7 mouse cellular contexts compared by ENCODE assay signal in the genomic region with DNA sequence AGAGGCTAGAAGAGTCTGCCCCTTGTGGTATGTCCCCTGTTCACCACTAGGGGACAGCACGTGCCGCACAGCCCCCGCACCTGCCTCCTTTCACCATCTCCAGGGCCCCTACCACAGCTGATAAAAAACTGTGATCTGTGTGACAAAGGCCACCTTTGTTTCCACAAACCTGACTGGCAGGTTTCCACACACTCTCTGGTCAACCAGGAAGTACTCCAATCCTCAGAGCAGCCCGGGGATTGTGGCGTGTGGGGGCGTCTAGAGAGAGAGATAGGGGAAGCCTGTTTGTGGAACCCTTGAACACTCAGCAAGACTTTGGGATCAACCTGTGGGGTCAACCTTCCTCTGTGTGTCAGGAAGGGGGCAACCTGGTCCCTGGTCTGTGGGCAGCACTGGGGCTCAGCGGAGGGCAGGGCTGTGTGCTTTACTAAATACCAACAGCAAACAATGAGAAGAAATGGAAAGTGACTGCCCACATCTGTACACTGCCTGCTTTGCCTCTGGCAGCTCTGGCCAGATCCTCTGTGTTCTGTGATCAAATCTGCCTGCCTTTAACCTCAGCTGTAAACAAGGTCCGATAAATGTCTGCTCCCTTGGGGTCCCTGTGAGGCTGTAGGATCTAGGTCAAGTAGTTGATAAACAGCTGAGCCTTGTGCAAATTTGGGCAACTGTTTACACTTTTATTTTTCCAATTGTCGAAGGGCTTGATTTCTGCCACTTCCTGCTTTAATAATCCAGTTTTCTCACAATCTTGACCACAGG. TPM values are rescaled to one million over a fixed set of nuclear protein-coding genes. Genes with fewer than 3 reads are reported as not detected.
A peak's percentile ranks its signal among the peaks of the same experiment; 100 is the strongest.
DNase-seq lines count a peak whose midpoint lies in the region; ATAC-seq lines count a peak whose summit lies in the region.

No protein-coding gene starts in this region.

- H3K4me3 ChIP-seq in intestine, embryonic 14.5 days (ENCODE audit: low read depth, low read length) = no peak overlapping the region
- H3K4me3 ChIP-seq in lung, embryonic 16.5 days (ENCODE audit: low read length) = no peak overlapping the region

- ATAC-seq in intestine, embryonic 14.5 days (replicated peaks; ENCODE audit: low FRiP score, low TSS enrichment, low read depth) = peak; percentile 86
- ATAC-seq in lung, embryonic 16.5 days (ENCODE audit: low read depth) = peak; percentile 67

- H3K36me3 ChIP-seq in intestine, embryonic 14.5 days (ENCODE audit: control insufficient read depth, insufficient read depth, low read length) = peaks cover 59% of the 10 kb centered on the region
- peaks cover 28% of the 10 kb centered on the region for H3K36me3 ChIP-seq in lung, embryonic 16.5 days (ENCODE audit: control insufficient read depth, insufficient read depth, low read length)
- no peaks in the 10 kb centered on the region for H3K36me3 ChIP-seq in splenic B cell, adult 2 months (ENCODE audit: control insufficient read depth, insufficient read depth, low read length, poor library complexity, severe bottlenecking)

- peak; percentile 59 to 62 for DNase-seq in B cell, adult 2 months
- DNase-seq in CD8-positive naive resting alpha-beta T cell, adult 2 months (ENCODE audit: low read depth in 2 of 2, low spot score in 2 of 2) = peak; percentile 40 to 55
- peak; percentile 42 for DNase-seq in embryo, embryonic 9.5 days (ENCODE audit: extremely low spot score)
- DNase-seq in intestine, embryonic 14.5 days (ENCODE audit: low spot score) = peak; percentile 78
- DNase-seq in splenic B cell, adult 2 months (ENCODE audit: low read depth, low spot score) = peak; percentile 61
- no peak for DNase-seq in MN1 (ENCODE audit: low spot score)

- no peaks in the 10 kb centered on the region for H3K9me3 ChIP-seq in intestine, embryonic 14.5 days (ENCODE audit: control insufficient read depth, low read length)
- no peaks in the 10 kb centered on the region for H3K9me3 ChIP-seq in lung, embryonic 16.5 days (ENCODE audit: control insufficient read depth, low read length)

- 35% methylated on average over 9 of the region's 9 CpGs for WGBS in intestine, embryonic 14.5 days
- WGBS in lung, embryonic 16.5 days = 28% methylated on average over 9 of the region's 9 CpGs

- peak overlapping the region; percentile 93 for H3K27ac ChIP-seq in intestine, embryonic 14.5 days (ENCODE audit: low read depth)
- peak overlapping the region; percentile 83 for H3K27ac ChIP-seq in lung, embryonic 16.5 days (ENCODE audit: low read length)

- H3K4me2 ChIP-seq in intestine, embryonic 14.5 days (ENCODE audit: low read length) = peak overlapping the region; percentile 34
- H3K4me2 ChIP-seq in lung, embryonic 16.5 days (ENCODE audit: low read depth, low read length) = 0 out of 2 replicates have a peak overlapping the region, but pooled peaks have one; percentile 1

- H3K9ac ChIP-seq in intestine, embryonic 14.5 days (ENCODE audit: low read length) = 0 out of 2 replicates have a peak overlapping the region, but pooled peaks have one; percentile 8
- 0 out of 2 replicates have a peak overlapping the region, but pooled peaks have one; percentile 21 for H3K9ac ChIP-seq in lung, embryonic 16.5 days (ENCODE audit: low read length)

- no peaks in the 10 kb centered on the region for H3K27me3 ChIP-seq in intestine, embryonic 14.5 days (replicated peaks; ENCODE audit: control insufficient read depth, insufficient read depth, low read length)
- no peaks in the 10 kb centered on the region for H3K27me3 ChIP-seq in lung, embryonic 16.5 days (ENCODE audit: control insufficient read depth, insufficient read depth, low read depth, low read length)
- H3K27me3 ChIP-seq in splenic B cell, adult 2 months (ENCODE audit: control insufficient read depth, insufficient read depth, low read length, poor library complexity, severe bottlenecking) = no peaks in the 10 kb centered on the region

- H3K4me1 ChIP-seq in intestine, embryonic 14.5 days (replicated peaks; ENCODE audit: control insufficient read depth, insufficient read depth, low read length) = peaks cover 13% of the 10 kb centered on the region
- H3K4me1 ChIP-seq in lung, embryonic 16.5 days (replicated peaks; ENCODE audit: control insufficient read depth, insufficient read depth, low read length) = peaks cover 52% of the 10 kb centered on the region

RNA-seq across cellular contexts. Expression of gene Dtx4, which starts 12.9 kb away (rescaled TPM):
- 27.4 and 28.8 TPM in 2 replicates for polyA plus RNA-seq in intestine, embryonic 14.5 days (2014; fragmentation: Nextera tagmentation; extraction: Ambion mirVana)
- 16.0 and 16.5 TPM in 2 replicates for polyA plus RNA-seq in lung, embryonic 16.5 days (2015; fragmentation: Nextera tagmentation; extraction: Ambion mirVana)

RNA-seq across cellular contexts. Expression of gene Mpeg1, which starts 27.8 kb away (rescaled TPM):
- polyA plus RNA-seq in intestine, embryonic 14.5 days (2014; fragmentation: Nextera tagmentation; extraction: Ambion mirVana) = 0.97 and 1.1 TPM in 2 replicates
- 0.79 and 0.88 TPM in 2 replicates for polyA plus RNA-seq in lung, embryonic 16.5 days (2015; fragmentation: Nextera tagmentation; extraction: Ambion mirVana)

RNA-seq across cellular contexts. Expression of gene Fam111a, which starts 57.2 kb away (rescaled TPM):
- polyA plus RNA-seq in intestine, embryonic 14.5 days (2014; fragmentation: Nextera tagmentation; extraction: Ambion mirVana) = 19.9 and 23.0 TPM in 2 replicates
- polyA plus RNA-seq in lung, embryonic 16.5 days (2015; fragmentation: Nextera tagmentation; extraction: Ambion mirVana) = 31.1 and 33.6 TPM in 2 replicates
